Mouse (Mus musculus) lung, embryonic 16.5 days (tissue): Measurements from ENCODE around the gene Arhgef17. TPM values are rescaled to one million over a fixed set of nuclear protein-coding genes. Genes with fewer than 3 reads are reported as not detected.

Experiments used
- ATAC-seq: fragments of 200-750 bp; cut with Nextera tagmentation; 2 replicates; pipeline ENCODE4 v1.8.0; 2017; ENCODE audit warnings: low read depth, mild to moderate bottlenecking, moderate library complexity
- H3K27ac ChIP-seq: fragments of 300-500 bp; sonication (generic); 2 replicates; pipeline ENCODE4 v1.5.1; 2014; ENCODE audit warnings: mild to moderate bottlenecking, control low read depth, low read length
- H3K27me3 ChIP-seq: fragments of 300-500 bp; sonication (generic); 2 replicates; pipeline ENCODE4 v1.6.1; 2014; ENCODE audit warnings: low read depth, low read length, mixed read lengths; ENCODE audit not compliant: control insufficient read depth, insufficient read depth
- H3K36me3 ChIP-seq: fragments of 300-500 bp; sonication (generic); 2 replicates; pipeline ENCODE4 v1.6.1; 2014; ENCODE audit warnings: low read length; ENCODE audit not compliant: control insufficient read depth, insufficient read depth
- H3K4me1 ChIP-seq: fragments of 300-500 bp; sonication (generic); replicated peaks from 2 replicates; pipeline ENCODE4 v1.6.1; 2014; ENCODE audit warnings: low read length, mixed read lengths; ENCODE audit not compliant: control insufficient read depth, insufficient read depth
- H3K4me2 ChIP-seq: fragments of 300-500 bp; sonication (generic); 2 replicates; pipeline ENCODE4 v1.6.1; 2014; ENCODE audit warnings: low read depth, low read length, control low read depth
- H3K4me3 ChIP-seq: fragments of 300-500 bp; sonication (generic); 2 replicates; pipeline ENCODE4 v1.5.1; 2014; ENCODE audit warnings: mild to moderate bottlenecking, low read length, control low read depth
- H3K9ac ChIP-seq: fragments of 300-500 bp; sonication (generic); 2 replicates; pipeline ENCODE4 v1.6.1; 2014; ENCODE audit warnings: low read length, control low read depth
- H3K9me3 ChIP-seq: fragments of 300-500 bp; sonication (generic); 2 replicates; pipeline ENCODE4 v1.6.1; 2016; ENCODE audit warnings: low read length; ENCODE audit not compliant: control insufficient read depth
- WGBS: fragments of 180-500 bp; shearing (Covaris S2); extraction: QIAGEN DNeasy Blood & Tissue Kit; methylation state at CpG from one replicate; pipeline ENCODE4 v1.1.7; 2014; 5-methylcytosine and 5-hydroxymethylcytosine counted together
- polyA plus RNA-seq: library from polyadenylated mRNA; unstranded; fragments of >200 nt; fragmentation: Nextera tagmentation; extraction: Ambion mirVana; gene quantifications from 2 replicates; pipeline ENCODE4 v1.2.1, GENCODE M21; 2015

The Arhgef17 gene
- polyA plus RNA-seq, 1 experiment from 2014 or later = 11.8 TPM

- peak; percentile 31 for ATAC-seq
- no peak overlapping the region for H3K4me2 ChIP-seq
Measured at GRCm38 (mm10) chr7:100950031-100950430, 18.1 kb upstream of the Arhgef17 start.

GRCm38 (mm10) chr7:100944738-100945137 is 12.8 kb upstream of the Arhgef17 start:
- Histone ChIP-seq H3K4me3 (no peak overlapping the region), H3K9me3 (no peaks in the 10 kb centered on the region), H3K9ac (no peak overlapping the region; the same call in 1 of the 2 replicates), H3K4me2 (no peak overlapping the region), H3K4me1 (peaks cover 24% of the 10 kb centered on the region), H3K27me3 (no peaks in the 10 kb centered on the region), H3K36me3 (no peaks in the 10 kb centered on the region), H3K27ac (no peak overlapping the region; the same call in 1 of the 2 replicates)
- 72% methylated on average over 5 of the region's 5 CpGs for WGBS
- ATAC-seq = no peak

More at GRCm38 (mm10) chr7:100950031-100950430, 18.1 kb upstream of the Arhgef17 start:
- H3K9me3 ChIP-seq = no peaks in the 10 kb centered on the region
- H3K9ac ChIP-seq = no peak overlapping the region
- no peaks in the 10 kb centered on the region for H3K36me3 ChIP-seq
- 67% methylated on average over 5 of the region's 5 CpGs for WGBS
- peak overlapping the region; percentile 82 for H3K27ac ChIP-seq
- peaks cover 18% of the 10 kb centered on the region for H3K4me1 ChIP-seq
- H3K27me3 ChIP-seq = no peaks in the 10 kb centered on the region
- no peak overlapping the region for H3K4me3 ChIP-seq

GRCm38 (mm10) chr7:100944306-100944705 is 12.4 kb upstream of the Arhgef17 start:
- 77% methylated on average over 2 of the region's 2 CpGs for WGBS
- Histone ChIP-seq H3K36me3 (no peaks in the 10 kb centered on the region), H3K9ac (no peak overlapping the region; the same call in 1 of the 2 replicates), H3K4me1 (peaks cover 21% of the 10 kb centered on the region), H3K4me3 (no peak overlapping the region), H3K27me3 (no peaks in the 10 kb centered on the region), H3K9me3 (no peaks in the 10 kb centered on the region), H3K4me2 (no peak overlapping the region), H3K27ac (no peak overlapping the region; the same call in 1 of the 2 replicates)
- ATAC-seq = no peak

GRCm38 (mm10) chr7:100942789-100943615 is 11.1 kb upstream of the Arhgef17 start:
- peaks cover 21% of the 10 kb centered on the region for H3K4me1 ChIP-seq
- H3K4me3 ChIP-seq = no peak overlapping the region
- 23% methylated on average over 12 of the region's 12 CpGs for WGBS
- H3K9me3 ChIP-seq = no peaks in the 10 kb centered on the region
- no peak overlapping the region for H3K4me2 ChIP-seq
- no peaks in the 10 kb centered on the region for H3K27me3 ChIP-seq
- H3K9ac ChIP-seq = 0 out of 2 replicates have a peak overlapping the region, but pooled peaks have one; percentile 32
- H3K36me3 ChIP-seq = no peaks in the 10 kb centered on the region
- H3K27ac ChIP-seq = no peak overlapping the region
- ATAC-seq = peak; percentile 66

- H3K36me3 ChIP-seq = no peaks in the 10 kb centered on the region
- H3K4me1 ChIP-seq = peaks cover 21% of the 10 kb centered on the region
- H3K4me3 ChIP-seq = no peak overlapping the region
- no peaks in the 10 kb centered on the region for H3K9me3 ChIP-seq
- no peak overlapping the region for H3K4me2 ChIP-seq
- no peak overlapping the region for H3K9ac ChIP-seq
- 32% methylated on average over 5 of the region's 5 CpGs for WGBS
- ATAC-seq = no peak
- no peaks in the 10 kb centered on the region for H3K27me3 ChIP-seq
- no peak overlapping the region for H3K27ac ChIP-seq
Measured at GRCm38 (mm10) chr7:100941169-100941568, 9.3 kb upstream of the Arhgef17 start.

- 68% methylated on average over 16 of the region's 16 CpGs for WGBS
- ATAC-seq = peak; percentile 23; the same call in 1 of the 2 replicates
- Histone ChIP-seq H3K4me1 (peaks cover 14% of the 10 kb centered on the region), H3K36me3 (no peaks in the 10 kb centered on the region), H3K9me3 (no peaks in the 10 kb centered on the region), H3K9ac (no peak overlapping the region), H3K27me3 (no peaks in the 10 kb centered on the region), H3K4me3 (no peak overlapping the region), H3K27ac (no peak overlapping the region), H3K4me2 (no peak overlapping the region)
Measured at GRCm38 (mm10) chr7:100938106-100938505, 6.2 kb upstream of the Arhgef17 start.

- Histone ChIP-seq H3K9me3 (no peaks in the 10 kb centered on the region), H3K4me2 (no peak overlapping the region), H3K27me3 (no peaks in the 10 kb centered on the region), H3K4me1 (peaks cover 11% of the 10 kb centered on the region), H3K27ac (no peak overlapping the region), H3K36me3 (no peaks in the 10 kb centered on the region), H3K9ac (no peak overlapping the region), H3K4me3 (no peak overlapping the region)
- WGBS = 69% methylated on average over 3 of the region's 3 CpGs
- ATAC-seq = no peak
Measured at GRCm38 (mm10) chr7:100937481-100937880, 5.6 kb upstream of the Arhgef17 start.

GRCm38 (mm10) chr7:100933520-100933919 is 1.6 kb upstream of the Arhgef17 start:
- no peak overlapping the region for H3K27ac ChIP-seq
- H3K9me3 ChIP-seq = no peaks in the 10 kb centered on the region
- no peak for ATAC-seq
- no peak overlapping the region for H3K4me3 ChIP-seq
- H3K27me3 ChIP-seq = no peaks in the 10 kb centered on the region
- H3K4me1 ChIP-seq = peaks cover 29% of the 10 kb centered on the region
- peak overlapping the region; percentile 96 for H3K4me2 ChIP-seq
- 0 out of 2 replicates have a peak overlapping the region, but pooled peaks have one; percentile 14 for H3K9ac ChIP-seq
- peaks cover 2% of the 10 kb centered on the region; the same call in 1 of the 2 replicates for H3K36me3 ChIP-seq

- peak; percentile 90 for ATAC-seq
- WGBS = under 1% methylated on average over 27 of the region's 27 CpGs
- Histone ChIP-seq H3K36me3 (peaks cover 4% of the 10 kb centered on the region; the same call in 1 of the 2 replicates), H3K4me1 (peaks cover 39% of the 10 kb centered on the region), H3K9me3 (no peaks in the 10 kb centered on the region), H3K27ac (peak overlapping the region; percentile 100), H3K4me3 (peak overlapping the region; percentile 86), H3K9ac (peak overlapping the region; percentile 98), H3K27me3 (no peaks in the 10 kb centered on the region), H3K4me2 (peak overlapping the region; percentile 96)
Measured at GRCm38 (mm10) chr7:100932481-100933007, 637 bp upstream of the Arhgef17 start.
